Mouse (Mus musculus) C2C12 (cell line): ENCODE data around the gene Hmgxb4.

Experiments
- CEBPB ChIP-seq: IDR thresholded peaks from one replicate; pipeline ENCODE4 v1.6.1; 2011; ENCODE audit warnings: low read depth, mild to moderate bottlenecking, control low read depth, moderate library complexity
- CTCF ChIP-seq: IDR thresholded peaks from one replicate; pipeline ENCODE4 v1.5.1; 2011; ENCODE audit not compliant: control insufficient read depth, insufficient read depth, insufficient read length
- MAX ChIP-seq: IDR thresholded peaks from one replicate; pipeline ENCODE4 v1.6.1; 2011; ENCODE audit warnings: mild to moderate bottlenecking, control low read depth
- MYOG ChIP-seq: IDR thresholded peaks from one replicate; pipeline ENCODE4 v1.6.1; 2011; ENCODE audit not compliant: control insufficient read depth, insufficient read length; ENCODE audit errors: extremely low read depth

DNA sequence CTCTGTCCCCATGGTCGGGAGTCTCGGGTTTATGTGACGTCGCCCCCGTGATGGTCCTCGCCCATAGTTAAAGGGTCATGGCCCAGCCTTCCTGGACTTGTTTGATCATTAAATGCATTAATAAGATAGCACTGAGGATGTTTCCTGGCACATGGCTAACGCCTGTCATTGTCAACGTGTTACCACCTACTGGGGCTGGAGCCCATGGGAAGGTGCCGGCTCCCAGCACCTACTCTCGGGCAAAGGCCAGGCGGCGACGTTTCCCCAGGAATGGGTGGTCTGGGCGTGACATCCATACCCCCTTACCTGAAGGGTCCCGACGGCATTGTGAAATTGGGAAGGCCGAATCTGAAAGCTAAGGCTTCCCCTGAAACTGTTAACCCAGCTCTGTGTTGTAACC lies 41.1 kb downstream of the Hmgxb4 start:
- no peak for TF ChIP-seq CTCF
- no peak for TF ChIP-seq MAX
- TF ChIP-seq CEBPB = no peak
- no peak for TF ChIP-seq MYOG
